Mouse (Mus musculus): ENCODE results near the gene Cnnm4. TPM values are rescaled to one million over a fixed set of nuclear protein-coding genes. Genes with fewer than 3 reads are reported as not detected.
"Not testable (repeated sequence)": the region's sequence is repeated elsewhere in the genome, so short reads cannot be mapped to it uniquely, and the experiment has no call there.

Gene Cnnm4
- polyA plus RNA-seq, 1 experiment from 2014 or later = 5.4 TPM

DNA sequence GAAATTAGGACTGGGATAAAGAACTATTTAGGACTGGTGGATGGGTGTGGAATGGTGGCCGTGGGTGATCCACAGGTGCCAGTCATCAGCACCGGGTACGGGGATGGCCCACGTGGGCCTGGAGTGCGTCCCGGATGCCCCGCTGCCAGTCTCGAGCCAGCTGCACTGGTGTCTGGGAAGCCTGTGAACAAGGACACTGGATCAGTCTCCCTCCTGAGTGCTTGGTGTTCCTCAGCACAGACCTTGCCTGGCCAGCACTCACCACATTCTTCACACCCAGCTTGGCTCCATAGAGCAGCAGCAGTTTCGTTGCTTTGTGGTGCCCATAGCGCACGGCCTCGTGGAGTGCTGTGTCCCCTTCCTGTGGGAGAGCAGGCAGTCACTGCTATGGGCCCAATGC is 60.0 kb downstream of the Cnnm4 start:
- peak overlapping the region; percentile 61 for H3K27ac ChIP-seq

DNA sequence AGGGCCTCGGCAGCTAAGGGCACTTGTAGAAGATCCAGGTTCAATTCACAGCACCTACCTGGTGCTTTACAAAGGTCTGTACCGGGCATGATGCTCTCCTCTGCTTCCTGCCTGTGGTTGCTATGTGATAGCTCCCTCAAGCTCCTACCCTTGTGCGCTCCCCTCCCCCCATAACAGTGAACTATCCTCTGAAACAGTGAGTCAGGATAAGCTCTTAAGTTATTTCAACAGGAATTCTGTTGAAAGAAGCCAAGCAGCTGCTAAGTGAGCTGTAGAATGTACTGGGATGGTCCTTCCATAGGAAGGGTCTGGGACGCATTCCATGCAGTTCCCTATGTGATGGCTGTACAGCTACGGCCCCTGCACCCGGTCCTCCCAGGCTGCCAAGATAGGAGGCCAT is 62.1 kb downstream of the Cnnm4 start:
- peaks cover 80% of the 10 kb centered on the region for H3K4me1 ChIP-seq (replicated peaks)
- no peak overlapping the region for H3K9ac ChIP-seq
- H3K27ac ChIP-seq = peak overlapping the region; percentile 92

More for the DNA sequence above, 60.0 kb downstream of the Cnnm4 start:
- H3K4me3 ChIP-seq = no peak overlapping the region
- peaks cover 77% of the 10 kb centered on the region for H3K4me1 ChIP-seq (replicated peaks)
- no peak overlapping the region for H3K4me2 ChIP-seq
- H3K9me3 ChIP-seq (replicated peaks) = no peaks in the 10 kb centered on the region
- ATAC-seq (replicated peaks; ENCODE audit: insufficient number of reproducible peaks, insufficient read depth, low FRiP score, low read depth) = no peak
- 61% methylated on average over 12 of the region's 12 CpGs for WGBS
- H3K9ac ChIP-seq = 0 out of 2 replicates have a peak overlapping the region, but pooled peaks have one; percentile 19
- no peaks in the 10 kb centered on the region for H3K27me3 ChIP-seq
- no peaks in the 10 kb centered on the region for H3K36me3 ChIP-seq

DNA sequence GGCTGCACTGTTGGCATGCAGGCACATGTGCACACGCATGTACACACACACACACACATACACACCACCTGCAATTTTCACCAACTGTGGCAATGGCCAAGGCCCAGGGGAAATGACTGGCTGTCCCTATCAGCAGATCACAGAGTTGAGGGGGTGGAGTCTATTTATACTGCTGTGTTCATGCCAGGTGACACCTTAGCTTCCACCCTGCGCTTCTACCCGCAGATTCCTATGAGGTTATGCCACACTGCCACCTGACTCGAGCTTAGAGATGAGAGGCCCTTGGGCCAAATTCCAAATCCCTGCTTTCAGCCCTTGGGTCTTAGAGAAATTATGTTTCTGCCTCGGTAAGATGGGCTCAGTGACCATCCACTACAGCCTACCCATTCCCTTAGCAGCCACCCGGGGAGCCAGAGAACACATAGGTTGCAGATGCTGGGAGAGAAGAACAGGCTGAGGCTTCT is 63.2 kb downstream of the Cnnm4 start:
- H3K4me2 ChIP-seq = no peak overlapping the region; the same call in 1 of the 2 replicates
- H3K9me3 ChIP-seq (replicated peaks) = no peaks in the 10 kb centered on the region
- peak overlapping the region; percentile 92 for H3K27ac ChIP-seq
- peaks cover 82% of the 10 kb centered on the region for H3K4me1 ChIP-seq (replicated peaks)
- no peaks in the 10 kb centered on the region for H3K27me3 ChIP-seq
- 0 out of 2 replicates have a peak, but pooled peaks cover 4% of the 10 kb centered on the region for H3K36me3 ChIP-seq
- 46% methylated on average over 6 of the region's 6 CpGs for WGBS
- ATAC-seq (replicated peaks; ENCODE audit: insufficient number of reproducible peaks, insufficient read depth, low FRiP score, low read depth) = no peak
- no peak overlapping the region for H3K9ac ChIP-seq
- no peak overlapping the region for H3K4me3 ChIP-seq

More for the DNA sequence above, 62.1 kb downstream of the Cnnm4 start:
- WGBS = 68% methylated on average over 6 of the region's 6 CpGs
- no peak overlapping the region for H3K4me2 ChIP-seq
- no peak for ATAC-seq (replicated peaks; ENCODE audit: insufficient number of reproducible peaks, insufficient read depth, low FRiP score, low read depth)
- H3K9me3 ChIP-seq (replicated peaks) = no peaks in the 10 kb centered on the region
- no peak overlapping the region for H3K4me3 ChIP-seq
- H3K27me3 ChIP-seq = no peaks in the 10 kb centered on the region
- 0 out of 2 replicates have a peak, but pooled peaks cover 4% of the 10 kb centered on the region for H3K36me3 ChIP-seq

DNA sequence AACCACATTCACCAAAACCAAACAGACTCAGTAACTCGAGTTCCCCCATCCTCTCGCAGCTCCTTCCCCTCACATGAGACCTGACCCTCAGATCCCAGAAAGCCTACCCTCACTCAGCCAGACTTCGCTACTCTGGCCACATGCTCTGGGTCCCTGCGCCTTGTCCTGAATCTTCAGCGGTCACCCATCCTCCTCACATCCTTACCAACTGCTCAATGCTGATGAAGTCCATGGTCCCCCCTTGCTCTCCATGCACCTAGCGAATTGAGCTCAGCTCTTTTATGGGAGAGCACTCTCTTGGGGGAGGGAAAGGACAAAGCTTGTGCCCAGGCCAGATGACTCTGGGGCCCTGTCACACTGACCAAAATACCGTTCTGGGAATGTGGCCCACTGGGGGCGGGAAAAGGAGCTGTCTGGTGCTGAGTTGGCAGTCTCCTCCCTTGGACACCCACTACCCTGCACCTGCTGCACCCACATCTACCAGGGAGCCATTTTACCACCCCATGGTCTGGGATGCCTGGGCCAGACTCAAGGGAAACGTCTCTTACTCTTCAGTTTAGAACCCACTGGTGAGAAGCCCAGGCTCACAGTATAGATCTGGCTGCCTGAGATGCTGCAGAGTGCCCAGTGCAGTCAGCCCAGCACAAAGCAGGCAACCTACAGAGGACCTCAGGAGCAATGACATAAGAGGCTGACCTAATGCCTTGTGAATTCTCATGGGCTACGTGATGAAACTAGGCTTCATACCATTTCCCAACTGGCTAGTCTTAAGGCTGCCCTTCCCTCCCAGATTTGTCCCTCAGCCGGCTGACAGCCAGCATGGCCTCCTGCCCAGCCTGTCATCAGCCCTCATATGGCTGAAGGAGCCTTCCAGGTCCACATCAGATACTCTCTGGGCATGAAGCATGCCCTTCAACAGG is 64.3 kb downstream of the Cnnm4 start:
- H3K4me1 ChIP-seq (replicated peaks) = peaks cover 74% of the 10 kb centered on the region
- H3K9me3 ChIP-seq (replicated peaks) = no peaks in the 10 kb centered on the region
- 62% methylated on average over 11 of the region's 11 CpGs for WGBS
- H3K9ac ChIP-seq = 0 out of 2 replicates have a peak overlapping the region, but pooled peaks have one; percentile 5
- no peaks in the 10 kb centered on the region for H3K27me3 ChIP-seq
- H3K4me3 ChIP-seq = no peak overlapping the region
- H3K4me2 ChIP-seq = peak overlapping the region; percentile 16; the same call in 1 of the 2 replicates
- H3K27ac ChIP-seq = peak overlapping the region; percentile 92
- peak; percentile 59 for ATAC-seq (replicated peaks; ENCODE audit: insufficient number of reproducible peaks, insufficient read depth, low FRiP score, low read depth)
- H3K36me3 ChIP-seq = peaks cover 12% of the 10 kb centered on the region; the same call in 1 of the 2 replicates

DNA sequence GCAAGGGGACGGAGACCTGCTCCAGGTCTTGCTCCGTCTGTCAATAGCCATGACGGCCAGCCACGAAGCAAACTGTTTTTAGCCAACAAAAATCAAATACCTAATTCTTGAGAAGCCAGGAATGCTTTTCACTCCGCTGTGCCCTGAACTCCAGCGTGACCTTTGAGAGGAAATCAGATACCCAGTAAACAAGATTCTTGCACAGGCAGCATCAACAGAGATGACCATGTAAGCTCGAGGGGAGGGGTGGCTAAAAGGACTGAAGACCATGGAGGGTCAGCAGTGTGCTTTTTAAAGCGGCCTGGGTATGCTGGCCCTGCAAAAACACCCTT is 64.9 kb downstream of the Cnnm4 start:
- peak overlapping the region; percentile 92 for H3K27ac ChIP-seq
- H3K27me3 ChIP-seq = no peaks in the 10 kb centered on the region
- H3K4me1 ChIP-seq (replicated peaks) = peaks cover 69% of the 10 kb centered on the region
- WGBS = 37% methylated on average over 8 of the region's 8 CpGs
- ATAC-seq (replicated peaks; ENCODE audit: insufficient number of reproducible peaks, insufficient read depth, low FRiP score, low read depth) = no peak
- H3K36me3 ChIP-seq = peaks cover 17% of the 10 kb centered on the region
- no peak overlapping the region for H3K4me2 ChIP-seq
- H3K9me3 ChIP-seq (replicated peaks) = no peaks in the 10 kb centered on the region
- no peak overlapping the region for H3K9ac ChIP-seq
- H3K4me3 ChIP-seq = no peak overlapping the region

DNA sequence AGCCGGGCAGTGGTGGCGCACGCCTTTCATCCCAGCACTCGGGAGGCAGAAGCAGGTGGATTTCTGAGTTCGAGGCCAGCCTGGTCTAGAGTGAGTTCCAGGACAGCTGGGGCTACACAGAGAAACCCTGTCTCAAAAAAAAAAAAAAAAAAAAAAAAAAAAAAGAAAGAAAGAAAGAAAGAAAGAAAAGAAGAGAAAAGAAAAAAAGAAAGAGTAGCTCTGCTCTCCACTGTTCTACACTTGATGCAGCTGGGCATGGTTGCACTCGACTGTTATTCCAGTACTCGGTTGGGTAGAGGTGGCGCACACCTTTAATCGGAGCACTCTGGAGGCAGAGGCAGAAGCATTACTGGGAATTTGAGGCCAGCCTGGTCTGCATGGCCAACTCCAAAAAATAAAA is 65.4 kb downstream of the Cnnm4 start, which contains the start of gene Ankrd23:
TSS of gene Ankrd23 (minus strand) at position 101 of the 400 bp plus-strand sequence.
- H3K9ac ChIP-seq = 0 out of 2 replicates have a peak within 1 kb of the TSS, but pooled peaks have one; percentile 5
- H3K4me1 ChIP-seq (replicated peaks) = peaks cover 65% of the 10 kb centered on the region
- not testable (repeated sequence) for H3K4me3 ChIP-seq; H3K27me3 ChIP-seq; ATAC-seq (replicated peaks; ENCODE audit: insufficient number of reproducible peaks, insufficient read depth, low FRiP score, low read depth); H3K9me3 ChIP-seq (replicated peaks)
- WGBS = 79% methylated on average over 9 of the region's 9 CpGs
- peak within 1 kb of the TSS; percentile 16; the same call in 1 of the 2 replicates for H3K4me2 ChIP-seq
- H3K27ac ChIP-seq = peak within 1 kb of the TSS; percentile 92
- peaks cover 21% of the 10 kb centered on the region for H3K36me3 ChIP-seq

DNA sequence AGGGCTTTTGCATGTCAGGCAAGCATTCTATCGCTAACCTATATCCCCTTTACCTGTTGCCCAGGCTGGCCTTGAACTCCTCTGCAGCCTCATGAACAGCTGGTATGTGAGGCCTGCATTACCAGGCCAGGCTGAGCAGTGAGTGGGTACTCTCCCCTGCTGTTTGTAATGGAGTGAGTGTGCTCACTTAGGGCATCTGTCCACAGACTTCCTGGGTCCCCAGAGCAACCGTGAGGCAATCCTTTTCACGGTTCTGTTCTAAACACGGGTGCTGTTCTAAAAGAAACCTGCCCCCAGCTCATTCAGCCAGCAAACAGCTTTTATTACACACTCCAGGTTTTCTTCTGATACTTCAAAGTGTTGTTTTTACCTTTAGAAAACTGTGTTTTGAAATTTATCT is 67.3 kb downstream of the Cnnm4 start:
- Histone ChIP-seq H3K27ac (peak overlapping the region; percentile 89), H3K9me3 (replicated peaks) (no peaks in the 10 kb centered on the region), H3K36me3 (peaks cover 27% of the 10 kb centered on the region), H3K4me3 (no peak overlapping the region), H3K4me2 (no peak overlapping the region), H3K27me3 (no peaks in the 10 kb centered on the region), H3K4me1 (replicated peaks) (peaks cover 53% of the 10 kb centered on the region), H3K9ac (no peak overlapping the region)
- ATAC-seq (replicated peaks; ENCODE audit: insufficient number of reproducible peaks, insufficient read depth, low FRiP score, low read depth) = no peak
- WGBS = 71% methylated on average over 4 of the region's 4 CpGs

DNA sequence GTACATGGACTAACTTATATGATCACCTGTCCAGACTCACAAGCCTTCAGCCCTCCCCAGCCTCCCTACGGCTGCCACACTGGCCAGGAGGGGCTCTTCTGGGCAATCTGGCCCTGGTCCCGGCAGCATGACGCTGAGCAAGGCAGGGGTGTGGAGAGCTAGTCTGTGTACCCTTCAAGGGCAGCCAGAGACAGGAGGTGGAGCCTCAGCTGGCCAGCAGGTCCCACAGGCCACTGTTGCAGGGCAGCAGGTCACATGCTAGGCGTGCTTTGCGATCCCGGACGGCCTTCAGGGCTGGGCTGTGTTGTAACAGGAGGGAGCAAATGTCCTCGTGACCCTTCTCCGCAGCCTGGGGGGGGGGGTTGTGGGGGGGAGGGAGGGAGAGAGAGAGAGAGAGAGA is 67.8 kb downstream of the Cnnm4 start, which contains the start of gene Gm42417:
TSS of gene Gm42417 (minus strand) at position 244 of the 400 bp plus-strand sequence.
- H3K4me2 ChIP-seq = no peak within 1 kb of the TSS
- peak; percentile 82 for ATAC-seq (replicated peaks; ENCODE audit: insufficient number of reproducible peaks, insufficient read depth, low FRiP score, low read depth)
- no peaks in the 10 kb centered on the region for H3K27me3 ChIP-seq
- no peak within 1 kb of the TSS for H3K9ac ChIP-seq
- H3K9me3 ChIP-seq (replicated peaks) = no peaks in the 10 kb centered on the region
- peak within 1 kb of the TSS; percentile 89 for H3K27ac ChIP-seq
- peaks cover 27% of the 10 kb centered on the region for H3K36me3 ChIP-seq
- no peak within 1 kb of the TSS for H3K4me3 ChIP-seq
- H3K4me1 ChIP-seq (replicated peaks) = peaks cover 48% of the 10 kb centered on the region
- 31% methylated on average over 9 of the region's 9 CpGs for WGBS

DNA sequence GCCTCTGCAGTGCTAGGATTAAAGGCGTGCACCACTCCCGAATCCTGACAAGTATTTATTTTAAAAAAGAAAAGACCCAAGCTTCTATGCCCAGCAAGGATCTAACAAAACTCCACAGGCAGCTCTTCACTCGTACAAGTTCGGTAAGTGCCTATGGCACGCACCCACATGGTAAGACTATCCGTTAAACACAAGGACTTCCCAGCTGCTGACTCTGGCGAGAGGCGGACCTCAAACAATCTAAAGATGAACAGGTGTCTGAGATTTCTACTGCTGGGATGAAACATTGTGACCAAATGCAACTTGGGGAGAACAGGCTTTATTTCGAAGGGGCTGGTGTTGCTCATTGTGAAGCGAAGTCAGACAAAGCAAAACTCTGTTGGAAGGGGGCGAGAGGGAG is 68.7 kb downstream of the Cnnm4 start:
- Histone ChIP-seq H3K27me3 (no peaks in the 10 kb centered on the region), H3K4me1 (replicated peaks) (peaks cover 39% of the 10 kb centered on the region), H3K9ac (no peak overlapping the region), H3K27ac (peak overlapping the region; percentile 89), H3K36me3 (peaks cover 27% of the 10 kb centered on the region), H3K4me2 (no peak overlapping the region), H3K9me3 (replicated peaks) (no peaks in the 10 kb centered on the region), H3K4me3 (no peak overlapping the region)
- ATAC-seq (replicated peaks; ENCODE audit: insufficient number of reproducible peaks, insufficient read depth, low FRiP score, low read depth) = no peak
- 93% methylated on average over 11 of the region's 11 CpGs for WGBS

DNA sequence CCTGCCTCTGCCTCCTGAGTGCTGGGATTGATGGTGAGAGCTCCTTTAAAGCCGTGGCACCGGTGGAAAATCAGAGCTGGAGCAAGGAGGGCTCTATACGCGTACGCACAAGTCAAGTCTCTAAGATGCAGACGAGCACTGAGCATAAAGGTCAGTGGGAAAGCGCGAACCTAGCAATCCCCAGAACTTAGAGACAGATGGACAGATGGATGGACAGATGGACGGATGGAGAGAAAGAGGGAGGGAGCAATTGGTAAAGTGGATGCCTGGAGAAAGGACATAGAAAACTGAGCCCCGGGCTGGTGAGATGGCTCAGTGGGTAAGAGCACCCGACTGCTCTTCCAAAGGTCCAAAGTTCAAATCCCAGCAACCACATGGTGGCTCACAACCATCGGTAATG is 69.4 kb downstream of the Cnnm4 start:
- Histone ChIP-seq H3K4me1 (replicated peaks) (peaks cover 37% of the 10 kb centered on the region), H3K27ac (0 out of 2 replicates have a peak overlapping the region, but pooled peaks have one; percentile 89), H3K9me3 (replicated peaks) (no peaks in the 10 kb centered on the region), H3K9ac (no peak overlapping the region), H3K27me3 (no peaks in the 10 kb centered on the region), H3K4me3 (no peak overlapping the region), H3K4me2 (no peak overlapping the region), H3K36me3 (peaks cover 27% of the 10 kb centered on the region)
- WGBS = 96% methylated on average over 12 of the region's 12 CpGs
- no peak for ATAC-seq (replicated peaks; ENCODE audit: insufficient number of reproducible peaks, insufficient read depth, low FRiP score, low read depth)

DNA sequence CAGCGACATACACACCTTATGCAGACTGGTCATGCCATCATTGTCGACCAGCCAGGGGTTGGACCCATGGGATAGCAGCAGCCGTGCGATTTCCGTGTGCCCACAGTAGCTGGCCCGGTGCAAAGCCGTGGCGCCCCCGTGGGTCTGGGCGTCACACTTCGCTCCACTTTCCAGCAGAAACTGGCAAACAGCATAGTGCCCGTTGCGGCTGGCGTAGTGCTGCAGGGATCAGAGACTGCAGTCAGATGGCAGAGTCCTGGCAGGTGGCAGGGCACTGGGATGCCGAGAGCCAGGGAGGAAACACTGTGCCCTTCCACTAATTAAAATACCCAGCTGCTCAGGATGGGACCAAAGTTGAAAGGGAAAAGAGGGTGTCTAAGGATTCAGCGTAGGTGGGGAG is 70.4 kb downstream of the Cnnm4 start:
- Histone ChIP-seq H3K9ac (no peak overlapping the region), H3K4me2 (no peak overlapping the region), H3K4me3 (no peak overlapping the region), H3K27ac (no peak overlapping the region), H3K36me3 (peaks cover 27% of the 10 kb centered on the region), H3K9me3 (replicated peaks) (no peaks in the 10 kb centered on the region), H3K27me3 (no peaks in the 10 kb centered on the region), H3K4me1 (replicated peaks) (peaks cover 36% of the 10 kb centered on the region)
- WGBS = 89% methylated on average over 16 of the region's 16 CpGs
- ATAC-seq (replicated peaks; ENCODE audit: insufficient number of reproducible peaks, insufficient read depth, low FRiP score, low read depth) = no peak

Data from heart, embryonic 15.5 days (tissue).